Mouse (Mus musculus) small intestine, adult 10 weeks (tissue): ENCODE results near the gene Fam118a. TPM values are rescaled to one million over a fixed set of nuclear protein-coding genes. Genes with fewer than 3 reads are reported as not detected.

Experiments
- polyA plus RNA-seq: library from polyadenylated mRNA; stranded (reverse); fragments of 350-450 nt; fragmentation: Illumina TruSeq; extraction: RNeasy Lipid Tissue Mini Kit (QIAGEN cat#74804); gene quantifications from one replicate; pipeline ENCODE4 v1.2.3, GENCODE M21; 2014; ENCODE audit warnings: low replicate concordance

The Fam118a gene
- polyA plus RNA-seq: 36.3 TPM

DNA sequence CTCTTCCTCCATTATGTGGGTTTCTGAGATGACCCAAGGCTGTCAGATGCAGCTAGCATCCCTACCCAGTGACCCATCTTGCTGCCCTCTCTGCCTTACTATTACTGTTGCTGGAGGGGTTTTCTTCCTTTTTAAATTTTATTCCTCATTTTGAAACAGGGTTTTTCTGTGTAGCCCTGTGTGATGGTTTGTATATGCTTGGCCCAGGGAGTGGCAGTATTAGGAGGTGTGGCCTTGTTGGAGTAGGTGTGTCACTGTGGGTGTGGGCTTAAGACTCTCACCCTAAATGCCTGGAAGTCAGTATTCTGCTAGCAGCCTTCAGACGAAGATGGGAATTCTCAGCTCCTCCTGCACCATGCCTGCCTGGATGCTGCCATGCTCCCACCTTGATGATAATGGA is at the start of gene Fam118a:
Fam118a (plus strand) TSS at position 301 of the 400 bp plus-strand sequence.

DNA sequence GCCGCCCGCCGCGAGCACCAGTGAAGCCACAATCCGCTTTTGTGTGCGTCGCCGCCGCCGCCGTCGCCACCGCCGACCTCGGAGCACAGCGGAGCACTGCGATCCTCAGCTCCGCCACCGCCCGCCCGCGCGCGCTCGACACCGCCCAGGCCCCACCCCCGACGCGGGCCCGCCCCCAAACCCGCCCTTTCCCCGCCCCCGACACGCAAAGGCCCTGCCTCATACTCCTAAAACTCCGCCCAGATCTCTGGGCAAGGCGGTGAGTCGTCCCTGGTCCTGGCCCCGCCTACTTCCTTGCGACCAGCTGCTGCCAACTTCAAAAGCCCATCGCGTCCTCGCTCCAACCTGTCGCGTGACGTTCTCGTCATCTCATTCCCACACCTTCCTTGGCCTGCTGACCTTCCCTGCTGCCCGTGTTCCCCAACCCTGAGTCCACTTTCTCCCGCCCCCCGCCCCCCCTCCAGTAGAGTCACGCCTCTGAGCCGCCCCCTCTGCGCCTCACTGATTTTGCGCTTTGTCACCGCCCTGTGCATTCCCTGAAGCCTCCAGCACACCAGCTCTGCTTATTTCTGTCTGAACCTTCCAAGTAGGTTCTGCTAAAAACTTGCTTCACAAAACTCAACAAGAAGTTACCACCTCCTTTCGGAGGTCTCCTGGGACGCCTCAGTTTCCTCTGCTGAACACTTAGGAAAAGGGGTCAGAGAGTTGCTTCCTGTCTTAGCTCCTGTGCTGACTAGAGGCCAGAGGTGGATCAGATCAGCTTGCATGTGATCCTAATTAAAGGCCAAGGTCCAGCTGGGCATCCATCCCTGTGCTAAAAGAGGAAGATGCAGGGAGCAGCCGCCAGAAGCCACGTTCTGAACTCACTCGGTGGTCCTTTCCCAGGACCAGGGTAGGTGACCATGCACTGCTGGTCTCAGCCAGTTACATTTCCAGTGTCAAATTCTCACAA is 40.6 kb upstream of the Fam118a start, which contains the start of gene 5031439G07Rik:
5031439G07Rik (minus strand) TSS at position 678 of the 952 bp plus-strand sequence.

DNA sequence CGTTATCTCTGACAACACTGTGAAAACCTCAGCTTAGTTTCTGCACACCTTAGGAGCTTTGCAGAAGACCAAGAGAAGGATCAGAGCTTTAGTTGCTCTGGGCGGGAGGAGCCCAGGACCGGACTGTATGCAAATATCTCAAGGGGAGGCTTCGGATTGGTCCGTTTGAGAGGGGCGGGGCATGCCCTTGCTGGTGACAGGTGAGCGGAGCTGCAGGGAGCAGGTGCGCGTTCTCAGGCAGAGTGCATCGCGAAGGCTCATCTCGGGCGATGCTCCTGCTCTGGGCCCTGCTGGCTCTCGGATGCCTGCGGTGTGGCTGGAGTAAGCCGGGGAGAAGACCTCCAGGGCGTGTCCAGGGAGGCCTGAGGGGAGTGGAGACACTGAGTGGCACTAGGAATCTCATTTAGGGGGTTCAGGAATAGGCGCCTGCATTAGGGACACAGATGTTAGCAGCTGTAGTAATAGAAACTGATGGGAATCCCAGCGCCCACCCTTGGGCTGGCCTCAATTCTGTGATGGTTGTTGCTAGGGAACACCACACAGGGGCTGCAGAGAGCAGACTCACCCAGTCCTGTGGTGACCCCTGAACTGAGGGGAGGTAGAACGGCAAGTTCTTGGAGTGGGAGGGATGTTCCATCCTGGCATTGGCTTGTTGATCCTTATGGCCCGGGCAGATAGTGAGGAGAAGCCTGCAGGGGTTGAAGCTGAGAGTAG is 11.6 kb upstream of the Fam118a start, which contains the start of gene Upk3a:
Upk3a (plus strand) TSS at position 191 of the 714 bp plus-strand sequence.

Other genes with a start within 250 kb of the Fam118a start
- 0.15 TPM for gene Phf21b, start 172.9 kb upstream of the Fam118a start, polyA plus RNA-seq
- gene Gm29666, start 108.9 kb upstream of the Fam118a start, polyA plus RNA-seq: 0.45 TPM
- 16.5 TPM for gene Nup50, start 105.5 kb upstream of the Fam118a start, polyA plus RNA-seq
- gene 5031439G07Rik, start 40.4 kb upstream of the Fam118a start, polyA plus RNA-seq: 8.8 TPM
- not detected for gene Upk3a, start 11.8 kb upstream of the Fam118a start, polyA plus RNA-seq
- not detected for gene Smc1b, start 103.0 kb downstream of the Fam118a start, polyA plus RNA-seq
- not detected for gene Ribc2, start 103.1 kb downstream of the Fam118a start, polyA plus RNA-seq
- 15.1 TPM for gene Fbln1, start 177.0 kb downstream of the Fam118a start, polyA plus RNA-seq